Mouse (Mus musculus) MEL (cell line): ENCODE measurements around the gene Supt4a. TPM values are rescaled to one million over a fixed set of nuclear protein-coding genes. Genes with fewer than 3 reads are reported as not detected.
A peak's percentile ranks its signal among the peaks of the same experiment; 100 is the strongest.

Source experiments
- DNase-seq: peaks from one replicate; pipeline ENCODE4 v3.0.0; 2011; ENCODE audit warnings: low read depth, low spot score
- H3K27ac ChIP-seq: 2 replicates; pipeline ENCODE4 v1.5.1; 2012; ENCODE audit warnings: low read depth, mild to moderate bottlenecking, control low read depth, low read length, moderate library complexity; ENCODE audit not compliant: control insufficient read depth
- H3K27me3 ChIP-seq, 2 experiments: fragments of 150-350 bp in 1 of 2; sonication (generic) in 1 of 2; 2 replicates each; pipeline ENCODE4 v1.6.1; 2012; ENCODE audit warnings: low read length in 2 of 2, mild to moderate bottlenecking in 2 of 2, improper control_type of control experiment in 1 of 2, moderate library complexity in 1 of 2; ENCODE audit not compliant: insufficient read depth in 2 of 2, control insufficient read depth in 1 of 2
- H3K36me3 ChIP-seq, 2 experiments: 2 replicates each; pipeline ENCODE4 v1.6.1; 2012 to 2014; ENCODE audit warnings: low read length in 2 of 2, improper control_type of control experiment in 1 of 2, inconsistent platforms in 1 of 2, mild to moderate bottlenecking in 1 of 2; ENCODE audit not compliant: insufficient read depth in 2 of 2, control insufficient read depth in 1 of 2
- H3K4me1 ChIP-seq, 2 experiments: fragments of 150-350 bp in 1 of 2; sonication (generic) in 1 of 2; 2 replicates each; pipeline ENCODE4 v1.6.1; 2012; ENCODE audit warnings: low read length in 2 of 2, improper control_type of control experiment in 1 of 2, mild to moderate bottlenecking in 1 of 2; ENCODE audit not compliant: insufficient read depth in 2 of 2, control insufficient read depth in 1 of 2
- H3K4me3 ChIP-seq, 2 experiments: fragments of 150-350 bp in 1 of 2; sonication (generic) in 1 of 2; 2 replicates each; pipeline ENCODE4 v1.5.1; 2012; ENCODE audit warnings: low read depth in 2 of 2, low read length in 2 of 2, mild to moderate bottlenecking in 2 of 2, moderate library complexity in 2 of 2, control low read depth in 1 of 2, improper control_type of control experiment in 1 of 2; ENCODE audit not compliant: control insufficient read depth in 1 of 2, insufficient read depth in 1 of 2
- H3K79me2 ChIP-seq: 2 replicates; pipeline ENCODE4 v1.6.1; 2012; ENCODE audit warnings: mild to moderate bottlenecking, low read length, moderate library complexity; ENCODE audit not compliant: control insufficient read depth, poor library complexity, insufficient read depth
- H3K9ac ChIP-seq: 2 replicates; pipeline ENCODE4 v1.6.1; 2012; ENCODE audit warnings: low read depth, mild to moderate bottlenecking, control low read depth, low read length, moderate library complexity; ENCODE audit not compliant: control insufficient read depth, poor library complexity, severe bottlenecking
- H3K9me3 ChIP-seq: fragments of 150-350 bp; sonication (generic); replicated peaks from 2 replicates; pipeline ENCODE4 v1.6.1; 2012; ENCODE audit warnings: mild to moderate bottlenecking, low read length, improper control_type of control experiment, moderate library complexity; ENCODE audit not compliant: insufficient read depth
- BHLHE40 ChIP-seq: IDR thresholded peaks from 2 replicates; pipeline ENCODE4 v1.6.1; 2012; ENCODE audit warnings: low read depth, mild to moderate bottlenecking, inconsistent platforms, low read length, improper control_type of control experiment, borderline replicate concordance
- CHD1 ChIP-seq: IDR thresholded peaks from 2 replicates; pipeline ENCODE4 v1.6.1; 2012; ENCODE audit warnings: low read depth, mild to moderate bottlenecking, inconsistent platforms, low read length, improper control_type of control experiment
- CTCF ChIP-seq, 3 experiments: IDR thresholded peaks in 2 of 3; conservative IDR thresholded peaks in 1 of 3; 2 replicates each; pipeline ENCODE4 v1.5.1; 2011 to 2012; ENCODE audit warnings: low read length in 3 of 3, low read depth in 2 of 3, mild to moderate bottlenecking in 2 of 3, improper control_type of control experiment in 1 of 3, inconsistent platforms in 1 of 3, mixed read lengths in 1 of 3, moderate library complexity in 1 of 3; ENCODE audit not compliant: control insufficient read depth in 1 of 3, insufficient read depth in 1 of 3, poor library complexity in 1 of 3, severe bottlenecking in 1 of 3
- E2F4 ChIP-seq: IDR thresholded peaks from 2 replicates; pipeline ENCODE4 v1.6.1; 2011; ENCODE audit warnings: low read depth, low read length, improper control_type of control experiment, borderline replicate concordance
- ELF1 ChIP-seq: IDR thresholded peaks from 2 replicates; pipeline ENCODE4 v1.6.1; 2014; ENCODE audit warnings: low read depth, mild to moderate bottlenecking, inconsistent platforms, low read length, improper control_type of control experiment, moderate library complexity
- EP300 ChIP-seq, 2 experiments: IDR thresholded peaks; 2 replicates each; pipeline ENCODE4 v1.6.1; 2011; ENCODE audit warnings: improper control_type of control experiment in 2 of 2, low read length in 2 of 2, low read depth in 1 of 2, mild to moderate bottlenecking in 1 of 2
- ETS1 ChIP-seq: IDR thresholded peaks from 2 replicates; pipeline ENCODE4 v1.6.1; 2012; ENCODE audit warnings: low read depth, mild to moderate bottlenecking, inconsistent platforms, low read length, improper control_type of control experiment, moderate library complexity
- GABPA ChIP-seq: IDR thresholded peaks from 2 replicates; pipeline ENCODE4 v1.6.1; 2012; ENCODE audit warnings: low read depth, mild to moderate bottlenecking, inconsistent platforms, low read length, improper control_type of control experiment, moderate library complexity
- GATA1 ChIP-seq: IDR thresholded peaks from 2 replicates; pipeline ENCODE4 v1.6.1; 2011; ENCODE audit warnings: low read depth, low read length, improper control_type of control experiment
- JUND ChIP-seq: IDR thresholded peaks from 2 replicates; pipeline ENCODE4 v1.6.1; 2011; ENCODE audit warnings: low read depth, mild to moderate bottlenecking, improper control_type of control experiment, low read length
- KAT2A ChIP-seq: conservative IDR thresholded peaks from 2 replicates; pipeline ENCODE4 v1.6.1; 2012; ENCODE audit warnings: low read depth, low read length, improper control_type of control experiment, inconsistent platforms
- MAFK ChIP-seq: IDR thresholded peaks from 2 replicates; pipeline ENCODE4 v1.6.1; 2011; ENCODE audit warnings: low read depth, mild to moderate bottlenecking, low read length, improper control_type of control experiment, borderline replicate concordance
- MAX ChIP-seq: IDR thresholded peaks from 2 replicates; pipeline ENCODE4 v1.6.1; 2011; ENCODE audit warnings: low read length, improper control_type of control experiment
- MAZ ChIP-seq: IDR thresholded peaks from 2 replicates; pipeline ENCODE4 v1.6.1; 2012; ENCODE audit warnings: low read depth, mild to moderate bottlenecking, inconsistent platforms, low read length, improper control_type of control experiment
- MEF2A ChIP-seq: IDR thresholded peaks from 2 replicates; pipeline ENCODE4 v1.6.1; 2014; ENCODE audit warnings: low read depth, mild to moderate bottlenecking, inconsistent platforms, low read length, improper control_type of control experiment; ENCODE audit not compliant: poor library complexity, insufficient replicate concordance, severe bottlenecking; ENCODE audit errors: extremely low read depth
- MYB ChIP-seq: IDR thresholded peaks from 2 replicates; pipeline ENCODE4 v1.6.1; 2011; ENCODE audit warnings: mild to moderate bottlenecking, low read depth, low read length, improper control_type of control experiment
- MYC ChIP-seq: IDR thresholded peaks from 2 replicates; pipeline ENCODE4 v1.6.1; 2011; ENCODE audit warnings: low read depth, mild to moderate bottlenecking, low read length, improper control_type of control experiment, moderate library complexity
- NELFE ChIP-seq: IDR thresholded peaks from 2 replicates; pipeline ENCODE4 v1.6.1; 2011; ENCODE audit warnings: low read depth, low read length, improper control_type of control experiment
- NRF1 ChIP-seq: IDR thresholded peaks from 2 replicates; pipeline ENCODE4 v1.6.1; 2014; ENCODE audit warnings: low read depth, mild to moderate bottlenecking, inconsistent platforms, low read length, improper control_type of control experiment, moderate library complexity; ENCODE audit not compliant: poor library complexity, insufficient read depth, severe bottlenecking
- POLR2A ChIP-seq, 2 experiments: IDR thresholded peaks; 2 replicates each; pipeline ENCODE4 v1.6.1; 2011 to 2012; ENCODE audit warnings: low read length in 2 of 2, mild to moderate bottlenecking in 2 of 2, control low read depth in 1 of 2, improper control_type of control experiment in 1 of 2, low read depth in 1 of 2, moderate library complexity in 1 of 2; ENCODE audit not compliant: control insufficient read depth in 1 of 2, insufficient read depth in 1 of 2, poor library complexity in 1 of 2
- POLR2AphosphoS2 ChIP-seq: IDR thresholded peaks from 2 replicates; pipeline ENCODE4 v1.6.1; 2011; ENCODE audit warnings: low read length, improper control_type of control experiment
- POLR2AphosphoS5 ChIP-seq: IDR thresholded peaks from 2 replicates; pipeline ENCODE4 v1.6.1; 2012; ENCODE audit warnings: low read depth, borderline replicate concordance, mild to moderate bottlenecking, inconsistent platforms, low read length, moderate library complexity, mixed read lengths
- RAD21 ChIP-seq: IDR thresholded peaks from 2 replicates; pipeline ENCODE4 v1.6.1; 2011; ENCODE audit warnings: mild to moderate bottlenecking, low read depth, low read length, improper control_type of control experiment
- RCOR1 ChIP-seq: IDR thresholded peaks from 2 replicates; pipeline ENCODE4 v1.6.1; 2012; ENCODE audit warnings: low read depth, mild to moderate bottlenecking, inconsistent platforms, low read length, improper control_type of control experiment
- SMC3 ChIP-seq: IDR thresholded peaks from 2 replicates; pipeline ENCODE4 v1.6.1; 2011; ENCODE audit warnings: low read depth, low read length, improper control_type of control experiment
- TAL1 ChIP-seq: IDR thresholded peaks from 2 replicates; pipeline ENCODE4 v1.6.1; 2012; ENCODE audit warnings: mild to moderate bottlenecking, inconsistent platforms, low read length, moderate library complexity, mixed read lengths
- TBP ChIP-seq: IDR thresholded peaks from 2 replicates; pipeline ENCODE4 v1.8.0; 2011; ENCODE audit warnings: low read depth, low read length, improper control_type of control experiment
- TCF12 ChIP-seq: IDR thresholded peaks from 2 replicates; pipeline ENCODE4 v1.6.1; 2014; ENCODE audit warnings: low read depth, mild to moderate bottlenecking, inconsistent platforms, low read length, improper control_type of control experiment, moderate library complexity
- UBTF ChIP-seq: IDR thresholded peaks from 2 replicates; pipeline ENCODE4 v1.6.1; 2012; ENCODE audit warnings: low read depth, mild to moderate bottlenecking, inconsistent platforms, low read length, improper control_type of control experiment, moderate library complexity, borderline replicate concordance; ENCODE audit not compliant: insufficient read depth
- USF1 ChIP-seq: IDR thresholded peaks from 2 replicates; pipeline ENCODE4 v1.6.1; 2014; ENCODE audit warnings: low read depth, mild to moderate bottlenecking, inconsistent platforms, low read length, improper control_type of control experiment, moderate library complexity
- USF2 ChIP-seq, 2 experiments: IDR thresholded peaks; 2 replicates each; pipeline ENCODE4 v1.6.1; 2011 to 2012; ENCODE audit warnings: improper control_type of control experiment in 2 of 2, low read length in 2 of 2, borderline replicate concordance in 1 of 2, inconsistent platforms in 1 of 2, low read depth in 1 of 2, mild to moderate bottlenecking in 1 of 2; ENCODE audit not compliant: insufficient read depth in 1 of 2
- ZC3H11A ChIP-seq: IDR thresholded peaks from 2 replicates; pipeline ENCODE4 v1.6.1; 2012; ENCODE audit warnings: low read depth, mild to moderate bottlenecking, inconsistent platforms, low read length, improper control_type of control experiment
- ZKSCAN1 ChIP-seq: IDR thresholded peaks from 2 replicates; pipeline ENCODE4 v1.6.1; 2012; ENCODE audit warnings: low read depth, mild to moderate bottlenecking, inconsistent platforms, low read length, improper control_type of control experiment, moderate library complexity
- ZMIZ1 ChIP-seq: IDR thresholded peaks from 2 replicates; pipeline ENCODE4 v1.6.1; 2012; ENCODE audit warnings: low read depth, mild to moderate bottlenecking, inconsistent platforms, low read length, improper control_type of control experiment, moderate library complexity
- ZNF384 ChIP-seq: IDR thresholded peaks from 2 replicates; pipeline ENCODE4 v1.6.1; 2012; ENCODE audit warnings: low read depth, mild to moderate bottlenecking, inconsistent platforms, low read length, improper control_type of control experiment
- polyA plus RNA-seq, 2 experiments: library from polyadenylated mRNA; stranded (reverse) in 1 of 2; unstranded in 1 of 2; fragments of >175 nt in 1 of 2; fragments of >200 nt in 1 of 2; gene quantifications; 2 replicates each; pipeline versions ENCODE4 v1.2.1 to v1.2.4; 2012; ENCODE audit warnings: low replicate concordance in 2 of 2, low read depth in 1 of 2; ENCODE audit not compliant: insufficient read length in 2 of 2, insufficient read depth in 1 of 2, missing spikeins in 1 of 2
- total RNA-seq: library from RNA; depleted of rRNA; stranded (reverse); fragments of 300-350 nt; gene quantifications from 2 replicates; pipeline ENCODE4 v1.2.3, GENCODE M21; 2012

Supt4a gene
- total and polyA plus RNA-seq, 3 experiments: 223 to 332 TPM; not detected in 1

DNA sequence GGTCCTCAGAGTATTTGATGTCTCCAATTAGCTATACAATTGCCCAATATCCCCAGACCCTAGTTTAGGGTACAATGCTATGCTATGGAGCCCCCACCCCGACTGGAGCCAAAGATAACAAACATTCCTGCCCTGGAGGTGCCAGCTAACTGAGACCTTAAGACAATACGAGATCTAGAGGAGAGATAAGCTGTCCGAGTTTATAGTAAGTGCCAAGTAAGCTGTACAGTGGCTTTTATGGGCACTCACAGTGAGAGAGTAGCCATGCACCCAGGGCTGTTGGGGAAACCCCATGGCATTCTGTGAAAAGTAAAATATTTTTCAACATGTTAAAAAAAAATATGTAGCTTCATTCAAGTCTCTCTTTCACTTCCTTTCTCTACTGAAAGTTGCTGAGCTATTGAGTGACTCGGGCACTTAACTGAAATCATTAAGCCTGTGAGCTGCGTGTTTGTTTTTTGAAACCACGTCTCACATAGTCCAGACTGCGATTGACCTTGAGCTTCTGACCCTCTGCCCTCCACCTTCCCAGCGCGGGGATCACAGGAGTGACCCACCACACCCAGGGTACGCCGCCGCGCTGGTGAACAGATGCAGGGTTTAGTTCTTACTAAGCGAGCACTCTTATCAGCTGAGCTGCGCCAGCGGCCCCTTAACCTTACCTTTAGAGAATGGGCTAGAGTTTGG is 47.2 kb upstream of the Supt4a start:
- Histone ChIP-seq H3K4me3 (peak overlapping the region; percentile 65 to 99), H3K4me1 (peaks cover 20 to 28% of the 10 kb centered on the region in 2 experiments), H3K79me2 (no peaks in the 10 kb centered on the region; the same call in 1 of the 2 replicates), H3K27me3 (no peaks in the 10 kb centered on the region), H3K9ac (peak overlapping the region; percentile 59), H3K27ac (peak overlapping the region; percentile 41), H3K9me3 (no peaks in the 10 kb centered on the region), H3K36me3 (peaks cover 0 to 22% of the 10 kb centered on the region in 2 experiments; a peak in 2 of 4 replicates)
- DNase-seq: peak; percentile 75
- TF ChIP-seq KAT2A: no peak
- no peak for TF ChIP-seq POLR2A (IDR thresholded peaks at IDR 0.05; ENCODE audit: control insufficient read depth in 1 of 2, insufficient read depth in 1 of 2, low read depth in 1 of 2, low read length in 2 of 2, poor library complexity in 1 of 2)
- peak; percentile 45; the same call in 1 of the 2 replicates for TF ChIP-seq NRF1
- no peak for TF ChIP-seq RAD21
- TF ChIP-seq BHLHE40: no peak
- TF ChIP-seq USF2 (IDR thresholded peaks at IDR 0.05; ENCODE audit: borderline replicate concordance in 1 of 2, insufficient read depth in 1 of 2, low read depth in 1 of 2, low read length in 2 of 2): no peak
- peak; percentile 34; the same call in 1 of the 2 replicates for TF ChIP-seq TCF12
- TF ChIP-seq JUND: 0 out of 2 replicates have a peak, but pooled peaks have one; percentile 26
- peak; percentile 14; the same call in 1 of the 2 replicates for TF ChIP-seq ETS1
- peak in 1 of 2 experiments; percentile 66; a peak in 2 of 4 replicates for TF ChIP-seq EP300 (IDR thresholded peaks at IDR 0.05; ENCODE audit: low read depth in 1 of 2, low read length in 2 of 2)
- TF ChIP-seq GABPA: no peak
- TF ChIP-seq POLR2AphosphoS5: no peak
- TF ChIP-seq MEF2A: no peak
- no peak for TF ChIP-seq CHD1
- peak; percentile 35; the same call in 1 of the 2 replicates for TF ChIP-seq USF1
- no peak for TF ChIP-seq CTCF (IDR thresholded peaks at IDR 0.05 in 2 of 3, conservative IDR thresholded peaks at IDR 0.05 in 1 of 3; ENCODE audit: control insufficient read depth in 1 of 3, insufficient read depth in 1 of 3, low read depth in 2 of 3, low read length in 3 of 3, poor library complexity in 1 of 3, severe bottlenecking in 1 of 3)
- no peak for TF ChIP-seq TAL1
- peak; percentile 38; the same call in 1 of the 2 replicates for TF ChIP-seq RCOR1
- TF ChIP-seq ZKSCAN1: no peak
- TF ChIP-seq MAFK: 0 out of 2 replicates have a peak, but pooled peaks have one; percentile 22
- peak; percentile 44 for TF ChIP-seq NELFE
- TF ChIP-seq ZMIZ1: no peak
- 0 out of 2 replicates have a peak, but pooled peaks have one; percentile 18 for TF ChIP-seq TBP
- TF ChIP-seq ZNF384: peak; percentile 43
- no peak for TF ChIP-seq ELF1
- TF ChIP-seq MAX: no peak; the same call in 1 of the 2 replicates
- no peak for TF ChIP-seq POLR2AphosphoS2
- TF ChIP-seq MAZ: peak; percentile 51; the same call in 1 of the 2 replicates
- no peak for TF ChIP-seq MYB
- no peak for TF ChIP-seq MYC
- no peak for TF ChIP-seq E2F4
- no peak for TF ChIP-seq UBTF
- TF ChIP-seq ZC3H11A: no peak
- peak; percentile 90 for TF ChIP-seq GATA1
- TF ChIP-seq SMC3: 0 out of 2 replicates have a peak, but pooled peaks have one; percentile 4
